Mouse (Mus musculus) cerebellum, adult 2 months (tissue): ENCODE results near the gene Fyco1. TPM values are rescaled to one million over a fixed set of nuclear protein-coding genes. Genes with fewer than 3 reads are reported as not detected.

ENCODE experiments used
- DNase-seq, 2 experiments: peaks; one replicate each; pipeline ENCODE4 v3.0.0; 2021
- H3K27ac ChIP-seq: fragments of 200-500 bp; 2 replicates; pipeline ENCODE4 v1.5.1; 2012; ENCODE audit warnings: low read length, control low read depth, inconsistent platforms; ENCODE audit not compliant: insufficient read depth
- H3K27me3 ChIP-seq: fragments of 200-500 bp; 2 replicates; pipeline ENCODE4 v1.6.1; 2012; ENCODE audit warnings: inconsistent platforms, mild to moderate bottlenecking, low read length, moderate library complexity; ENCODE audit not compliant: control insufficient read depth, insufficient read depth
- H3K4me1 ChIP-seq: fragments of 200-500 bp; 2 replicates; pipeline ENCODE4 v1.6.1; 2011; ENCODE audit warnings: low read length; ENCODE audit not compliant: control insufficient read depth, insufficient read depth
- H3K4me3 ChIP-seq: fragments of 200-500 bp; replicated peaks from 2 replicates; pipeline ENCODE3; 2011; ENCODE audit warnings: mild to moderate bottlenecking, low read depth, low read length, control low read depth; ENCODE audit not compliant: insufficient read depth
- CTCF ChIP-seq: fragments of 200-500 bp; IDR thresholded peaks from 2 replicates; pipeline ENCODE4 v1.5.1; 2011; ENCODE audit warnings: low read depth, mild to moderate bottlenecking, control low read depth, low read length, moderate library complexity, borderline replicate concordance; ENCODE audit not compliant: insufficient read depth
- POLR2A ChIP-seq: fragments of 200-500 bp; IDR thresholded peaks from 2 replicates; pipeline ENCODE4 v1.6.1; 2011; ENCODE audit warnings: low read length, control low read depth, borderline replicate concordance; ENCODE audit not compliant: insufficient read depth
- WGBS: fragments of 180-500 bp; shearing (Covaris S2); methylation state at CpG from one replicate; pipeline ENCODE4 v1.1.7; 2018; 5-methylcytosine and 5-hydroxymethylcytosine counted together
- polyA plus RNA-seq: library from polyadenylated mRNA; depleted of rRNA; stranded (reverse); fragments of >200 nt; gene quantifications from 2 replicates; pipeline ENCODE4 v1.2.3, GENCODE M21; 2012

The Fyco1 gene
- polyA plus RNA-seq, 1 experiment, result 17.6 TPM

DNA sequence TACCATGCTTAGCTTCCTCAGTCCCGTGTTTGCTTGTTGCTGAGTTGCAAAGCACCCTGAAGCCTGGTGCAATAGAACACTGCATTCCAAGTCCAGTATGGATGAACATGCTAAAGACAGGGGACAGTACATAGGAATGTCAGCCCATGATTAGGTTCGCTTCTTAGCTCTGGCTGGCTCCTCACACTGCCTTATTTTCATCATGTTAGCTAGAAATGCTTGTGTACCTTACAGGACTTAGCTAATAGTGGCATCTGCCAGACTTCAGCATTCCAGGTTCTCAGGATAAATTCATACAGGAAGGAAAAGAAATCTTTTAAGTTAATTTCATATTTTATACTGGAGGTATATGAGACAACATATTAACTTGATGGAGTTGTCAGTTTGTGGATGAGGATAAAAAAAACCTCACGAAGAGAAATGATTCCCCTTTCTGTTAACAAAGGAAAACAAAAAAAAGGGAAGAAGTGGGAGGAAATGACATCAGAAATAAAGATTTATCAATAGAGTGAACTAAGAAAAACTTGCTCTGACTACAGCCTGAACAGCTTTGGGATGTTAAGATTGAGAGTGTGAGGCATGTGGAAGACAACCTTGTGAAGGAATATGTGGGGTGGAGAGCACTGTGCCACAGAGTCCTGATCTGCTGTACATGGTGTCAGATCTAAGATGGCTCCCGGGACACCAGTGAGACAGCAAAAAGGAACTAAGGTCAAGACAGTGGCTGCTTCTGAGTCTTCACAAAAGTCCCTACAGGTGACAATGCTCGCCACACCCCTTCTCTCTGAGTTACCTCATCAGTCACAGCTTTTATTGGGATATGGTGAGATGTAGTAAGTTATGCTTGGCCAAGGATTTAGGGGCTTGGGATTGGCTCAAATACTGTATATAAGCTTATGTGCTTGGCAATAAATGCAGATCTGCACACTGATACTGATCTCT is 1.0 kb upstream of the Fyco1 start:
- 60% methylated on average over 5 of the region's 5 CpGs for WGBS
- peak; percentile 19 to 23 for DNase-seq
- peak overlapping the region; percentile 43 for H3K4me3 ChIP-seq
- peak overlapping the region; percentile 57; the same call in 1 of the 2 replicates for H3K27ac ChIP-seq
- peaks cover 3% of the 10 kb centered on the region; the same call in 1 of the 2 replicates for H3K4me1 ChIP-seq
- no peaks in the 10 kb centered on the region; the same call in 1 of the 2 replicates for H3K27me3 ChIP-seq
- TF ChIP-seq POLR2A (no peak), CTCF (no peak)

GRCm38 (mm10) chr9:123851062-123851712 is 512 bp downstream of the Fyco1 start:
- 0% methylated on average over 27 of the region's 27 CpGs for WGBS
- peak overlapping the region; percentile 63 for H3K4me3 ChIP-seq
- peaks cover 3% of the 10 kb centered on the region; the same call in 1 of the 2 replicates for H3K4me1 ChIP-seq
- no peaks in the 10 kb centered on the region for H3K27me3 ChIP-seq
- TF ChIP-seq CTCF (no peak), POLR2A (no peak)
- peak overlapping the region; percentile 3; the same call in 1 of the 2 replicates for H3K27ac ChIP-seq
- DNase-seq, result peak in 1 of 2 experiments; percentile 37

GRCm38 (mm10) chr9:123850705-123851061 is 1.0 kb downstream of the Fyco1 start:
- Histone ChIP-seq H3K27ac (no peak overlapping the region), H3K27me3 (no peaks in the 10 kb centered on the region), H3K4me1 (peaks cover 3% of the 10 kb centered on the region; the same call in 1 of the 2 replicates), H3K4me3 (peak overlapping the region; percentile 21)
- whole genome bisulfite sequencing, result 7% methylated on average over 2 of the region's 2 CpGs
- TF ChIP-seq CTCF (no peak), POLR2A (no peak)
- DNase-seq, result peak in 1 of 2 experiments; percentile 17

DNA sequence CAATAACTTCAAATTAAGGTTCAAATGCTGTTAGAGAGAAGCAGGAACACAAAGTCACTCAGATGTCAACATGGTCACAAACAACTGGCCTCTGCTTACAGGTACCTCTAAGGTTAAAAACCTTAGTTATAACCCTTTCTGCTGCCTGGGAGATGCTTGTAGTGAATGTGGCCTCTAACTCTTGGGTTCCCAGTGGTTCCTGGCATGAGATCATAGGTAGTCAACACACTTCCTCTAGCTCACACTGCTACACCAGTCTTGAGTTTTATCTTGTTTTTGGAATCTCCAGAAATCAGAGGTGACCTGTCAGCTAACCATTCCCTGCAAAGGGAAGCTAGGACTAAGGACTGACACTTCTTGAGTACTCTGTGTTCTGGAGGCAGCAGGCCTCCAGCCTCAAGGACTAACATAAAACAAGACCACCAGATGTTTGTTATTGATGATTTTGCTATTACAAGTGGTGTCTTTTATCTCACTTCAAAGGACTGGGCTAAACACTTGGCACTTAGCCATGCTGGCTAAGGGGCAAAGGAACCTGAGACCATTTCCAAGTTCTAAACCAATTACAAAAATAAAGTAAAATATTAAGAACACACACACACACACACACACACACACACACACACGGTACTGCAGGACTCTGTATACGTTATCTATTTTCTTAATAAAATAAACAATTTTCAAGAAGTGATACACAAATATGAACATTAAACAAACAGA is 1.6 kb downstream of the Fyco1 start:
- Histone ChIP-seq H3K4me1 (peaks cover 3% of the 10 kb centered on the region; the same call in 1 of the 2 replicates), H3K27ac (no peak overlapping the region; the same call in 1 of the 2 replicates), H3K27me3 (no peaks in the 10 kb centered on the region), H3K4me3 (no peak overlapping the region)
- TF ChIP-seq CTCF (no peak), POLR2A (no peak)
- peak in 1 of 2 experiments; percentile 14 for DNase-seq
- 76% methylated on average over 2 of the region's 2 CpGs for WGBS

DNA sequence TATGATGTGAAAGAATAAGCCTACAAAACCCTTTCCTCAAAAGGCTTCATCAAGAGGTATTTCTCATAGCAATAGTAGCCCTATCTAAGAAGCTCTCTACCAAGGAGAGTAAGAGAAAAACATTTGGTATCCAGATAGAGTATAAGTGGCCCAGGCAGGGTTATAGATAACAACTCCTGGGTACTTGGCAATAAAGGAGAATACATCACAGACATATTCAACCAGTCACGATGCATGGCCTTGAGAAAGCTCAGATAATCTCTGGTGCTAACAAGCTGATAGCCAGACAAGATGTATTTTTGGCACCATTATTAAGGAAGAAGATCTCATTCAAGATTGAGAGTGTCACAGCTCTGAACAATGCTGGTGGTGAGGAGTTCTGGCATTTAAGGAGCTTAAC is 5.2 kb downstream of the Fyco1 start:
- Histone ChIP-seq H3K4me1 (no peaks in the 10 kb centered on the region), H3K4me3 (no peak overlapping the region), H3K27ac (no peak overlapping the region), H3K27me3 (no peaks in the 10 kb centered on the region)
- no peak for DNase-seq
- TF ChIP-seq POLR2A (no peak), CTCF (no peak)
- 81% methylated on average over 1 of the region's 1 CpGs for WGBS

DNA sequence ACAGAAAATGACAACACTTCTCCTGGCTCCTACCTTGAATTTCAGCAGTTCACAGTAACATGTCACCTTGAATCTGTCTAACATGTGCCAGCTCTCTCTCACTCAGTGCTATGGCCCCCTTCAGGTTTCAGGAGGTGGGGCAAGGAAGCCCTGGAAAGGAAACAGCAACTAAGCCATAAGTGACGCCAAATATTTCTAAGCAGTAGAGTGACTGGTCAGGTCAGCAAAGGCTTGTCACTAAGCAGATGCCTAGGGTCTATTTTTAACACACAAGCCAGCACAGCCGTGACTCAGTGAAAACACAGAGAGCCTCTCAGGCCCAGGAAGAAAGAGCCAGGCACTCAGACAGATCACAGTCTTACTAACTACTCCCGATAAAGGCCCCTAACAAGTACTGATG is 6.6 kb downstream of the Fyco1 start:
- no peaks in the 10 kb centered on the region for H3K27me3 ChIP-seq

GRCm38 (mm10) chr9:123844468-123844867 is 7.2 kb downstream of the Fyco1 start:
- Histone ChIP-seq H3K27ac (no peak overlapping the region), H3K27me3 (no peaks in the 10 kb centered on the region), H3K4me3 (no peak overlapping the region), H3K4me1 (no peaks in the 10 kb centered on the region)
- 86% methylated on average over 3 of the region's 3 CpGs for WGBS
- DNase-seq, result no peak
- no peak for TF ChIP-seq CTCF
- TF ChIP-seq POLR2A, result no peak

More for the DNA sequence above, 6.6 kb downstream of the Fyco1 start:
- Histone ChIP-seq H3K4me1 (no peaks in the 10 kb centered on the region), H3K27ac (no peak overlapping the region), H3K4me3 (no peak overlapping the region)
- no peak for DNase-seq
- 46% methylated on average over 3 of the region's 3 CpGs for WGBS
- TF ChIP-seq CTCF (no peak), POLR2A (no peak)
